Mouse (Mus musculus) thymus, postnatal 36 days (tissue): ENCODE data around the gene Map4k4.

Source experiments
- DNase-seq, 2 experiments: peaks; one replicate each; pipeline ENCODE4 v3.0.0; 2022; ENCODE audit warnings: mixed read lengths in 2 of 2

The Map4k4 gene

DNA sequence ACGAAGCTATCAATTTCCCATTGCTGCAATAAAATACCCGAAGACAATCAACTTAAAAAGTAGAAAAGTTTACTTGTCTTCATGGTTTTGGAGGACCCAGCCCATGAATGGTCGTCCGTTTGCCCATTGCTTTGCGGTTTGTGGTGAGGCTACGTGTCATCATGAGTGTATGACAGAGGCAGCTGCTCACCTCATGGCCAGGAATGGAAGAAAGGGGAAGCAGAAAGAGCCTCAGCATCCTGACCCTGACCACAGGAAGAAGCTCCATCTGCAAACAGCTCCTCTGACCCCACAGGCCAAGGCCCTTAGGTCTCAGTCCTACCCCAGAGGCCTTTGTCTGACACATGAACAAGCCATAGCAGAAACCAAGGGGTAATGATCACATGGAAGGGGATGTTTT is 150.4 kb downstream of the Map4k4 start:
- no peak for DNase-seq

DNA sequence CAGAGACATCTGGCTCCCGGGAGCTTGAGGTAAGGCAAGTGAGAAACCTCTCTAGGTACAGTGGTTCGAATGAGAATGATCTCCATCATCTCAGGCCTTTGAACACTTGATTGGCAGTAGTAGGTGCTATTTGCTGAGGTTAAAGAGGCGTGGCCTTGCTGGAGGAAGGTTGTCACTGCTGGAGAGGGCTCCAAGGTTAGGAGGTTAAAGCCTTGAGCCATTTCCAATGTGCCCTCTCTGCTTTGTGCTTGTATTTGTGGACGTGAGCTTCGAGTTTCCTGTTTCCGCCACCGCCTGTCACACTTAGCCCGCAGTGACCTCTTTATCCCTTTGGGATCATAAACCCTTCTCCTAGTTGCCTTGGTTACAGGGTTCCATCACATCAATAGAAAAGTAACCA is 151.4 kb downstream of the Map4k4 start:
- DNase-seq, result no peak

DNA sequence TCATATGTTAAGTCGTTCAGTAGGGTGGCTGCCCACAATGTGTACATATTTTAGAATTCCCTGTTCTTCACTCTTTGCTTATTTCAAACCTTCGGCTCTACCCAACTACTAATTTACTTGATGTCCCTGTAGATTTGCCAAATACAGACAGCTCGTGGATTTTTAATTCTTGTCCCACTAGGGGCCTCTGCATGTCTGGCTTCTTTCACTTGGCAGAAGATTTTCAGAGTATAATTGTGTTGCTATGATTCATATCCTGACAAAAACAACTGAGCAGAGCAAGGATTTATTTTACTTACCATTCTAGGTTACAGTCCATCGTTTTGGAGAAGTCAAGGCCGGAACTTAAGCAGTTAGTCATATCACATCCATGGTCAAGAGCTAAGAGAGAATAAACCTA is 152.4 kb downstream of the Map4k4 start:
- no peak for DNase-seq

DNA sequence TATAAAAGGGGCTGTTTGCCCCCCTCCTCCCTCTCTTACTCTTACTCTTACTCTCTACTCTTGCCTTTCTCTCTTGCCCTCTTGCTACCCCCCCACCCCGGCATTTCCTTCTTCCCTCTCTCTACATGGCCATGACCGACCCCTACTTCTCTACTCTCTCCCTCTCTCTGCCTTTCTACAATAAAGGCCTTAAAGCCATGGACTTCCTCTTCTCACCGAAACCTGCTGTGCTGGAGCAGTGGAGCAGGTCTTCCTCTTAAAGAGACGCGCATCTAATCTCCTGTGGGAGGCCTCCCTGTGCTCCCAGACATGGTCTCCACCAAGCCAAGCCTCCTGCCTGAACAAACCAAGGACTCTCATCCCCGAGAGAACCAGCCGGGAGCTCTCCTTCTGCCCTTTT is 154.3 kb downstream of the Map4k4 start:
- no peak for DNase-seq

DNA sequence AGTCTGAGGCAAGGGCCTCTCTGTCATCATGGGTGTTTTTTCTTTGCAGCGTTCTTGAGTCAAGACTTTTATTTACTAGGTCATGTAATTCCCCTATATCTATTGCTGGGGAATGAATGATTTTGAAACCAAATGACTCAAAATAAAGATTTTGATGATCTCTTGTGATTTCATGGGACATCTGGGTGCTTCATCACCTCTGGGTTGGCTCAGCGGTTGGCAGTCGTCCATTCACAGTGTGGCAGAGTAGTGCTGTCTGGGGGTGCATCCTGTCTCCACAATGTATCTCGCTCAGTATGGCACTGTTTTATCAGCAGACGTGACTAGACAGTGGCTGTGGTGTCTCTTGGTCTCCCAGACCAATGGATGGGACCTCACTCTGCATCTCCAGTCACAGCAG is 155.2 kb downstream of the Map4k4 start:
- DNase-seq, result no peak

DNA sequence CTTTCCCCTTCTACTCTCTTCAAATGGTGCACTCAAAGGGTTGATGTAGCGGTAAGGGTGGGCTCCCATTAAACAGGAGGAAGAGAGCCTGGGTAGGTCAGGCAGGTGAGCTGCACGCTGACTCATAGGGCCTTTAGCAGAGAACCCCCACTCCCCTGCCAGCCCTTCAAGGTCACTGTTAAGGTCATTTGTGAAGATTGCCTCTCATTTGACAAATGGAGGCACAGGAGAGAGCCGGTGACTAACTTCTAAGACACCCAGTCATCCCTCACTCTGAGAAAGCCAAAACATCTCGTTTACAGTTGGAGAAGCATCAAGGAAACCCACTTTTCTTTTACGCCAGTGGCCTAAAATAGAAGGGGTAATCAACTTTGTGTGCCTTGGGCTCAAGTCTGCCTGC is 156.6 kb downstream of the Map4k4 start:
- no peak for DNase-seq

DNA sequence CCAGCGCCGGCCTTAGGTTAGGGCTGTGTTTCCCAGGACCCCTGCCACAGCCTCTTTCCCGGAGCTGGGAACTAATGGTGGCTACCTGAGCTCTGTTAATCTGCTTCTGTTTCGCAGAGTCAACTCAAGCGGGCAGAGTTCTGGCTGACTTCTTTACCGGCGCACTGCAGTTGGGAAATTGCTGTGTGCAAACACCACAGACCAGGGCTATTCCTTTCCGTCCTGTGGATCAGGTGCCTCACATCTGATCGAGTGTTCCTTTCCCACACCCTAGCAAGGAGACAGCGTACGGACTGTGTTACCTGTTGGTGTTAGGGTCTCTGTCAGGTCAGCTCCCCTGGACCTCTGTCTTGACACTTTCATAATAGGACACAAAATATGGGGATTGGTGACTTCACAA is 157.3 kb downstream of the Map4k4 start:
- no peak for DNase-seq

DNA sequence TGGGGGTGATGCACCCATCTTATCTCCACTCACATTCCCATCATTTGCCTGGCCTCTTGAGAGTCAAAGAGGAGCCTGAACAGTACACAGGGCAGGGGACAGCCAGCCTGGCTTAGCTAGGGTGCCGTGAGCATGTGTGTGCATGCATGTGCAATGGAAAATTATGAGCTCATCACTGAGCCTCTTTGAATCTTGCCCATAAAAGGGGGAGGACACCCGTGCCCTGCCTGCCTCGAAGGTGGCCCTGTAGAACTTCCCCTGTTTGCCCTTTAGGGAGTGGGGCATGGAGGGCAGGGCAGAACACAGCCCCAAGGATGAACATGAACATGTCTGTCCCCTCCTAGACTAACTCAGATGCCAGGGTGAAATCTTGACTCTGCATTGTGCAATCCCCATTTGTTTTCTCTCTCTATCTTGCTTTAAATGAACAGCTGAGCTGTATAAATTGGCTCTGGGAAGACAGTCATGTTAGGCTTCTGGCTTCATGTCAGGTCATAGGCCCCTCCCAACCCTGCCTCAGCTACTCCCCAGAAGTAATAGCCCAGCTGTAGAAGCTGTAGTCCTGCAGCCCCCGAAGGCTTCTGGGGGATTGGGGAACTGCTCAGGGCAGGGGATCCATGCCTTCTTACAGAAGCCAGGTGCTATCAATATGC is 158.5 kb downstream of the Map4k4 start:
- no peak for DNase-seq

DNA sequence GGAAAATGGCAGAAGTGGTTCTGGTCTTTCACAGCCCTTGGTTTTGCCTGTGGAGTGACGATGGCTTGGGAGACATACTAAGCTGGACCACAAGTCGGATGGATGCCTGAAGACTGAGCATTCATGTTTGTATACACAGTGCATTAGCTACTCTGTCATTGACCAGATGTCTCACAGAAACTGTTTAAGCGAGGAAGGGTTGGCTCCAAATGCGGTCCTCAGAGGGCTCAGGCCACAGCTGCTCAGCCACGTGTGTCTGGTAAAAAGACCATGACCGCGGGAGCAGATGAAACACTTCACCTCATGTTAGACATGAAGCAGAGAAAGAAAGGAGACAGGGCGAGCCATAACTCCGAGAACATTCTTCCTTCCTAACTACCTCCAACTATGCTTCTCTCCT is 160.6 kb downstream of the Map4k4 start:
- no peak for DNase-seq

DNA sequence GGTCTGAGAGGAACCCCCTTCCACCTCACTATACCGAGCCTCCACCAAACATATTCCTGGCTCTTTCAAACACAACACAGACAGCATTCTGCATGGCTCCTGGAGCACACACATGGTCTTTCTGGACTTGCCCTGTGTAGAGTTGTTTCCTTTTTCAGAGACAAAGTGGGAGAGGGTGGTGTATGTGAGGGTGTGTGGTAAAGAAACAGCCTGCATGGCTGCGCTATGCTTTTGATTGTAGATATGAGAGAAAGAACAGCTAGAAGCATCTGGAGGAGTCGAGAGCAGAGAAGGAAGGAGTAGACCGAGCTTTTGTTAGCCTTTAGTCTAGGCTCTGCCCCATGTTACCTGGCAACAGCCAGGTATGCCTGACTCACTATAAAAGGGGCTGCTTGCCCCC is 162.7 kb downstream of the Map4k4 start:
- no peak for DNase-seq

DNA sequence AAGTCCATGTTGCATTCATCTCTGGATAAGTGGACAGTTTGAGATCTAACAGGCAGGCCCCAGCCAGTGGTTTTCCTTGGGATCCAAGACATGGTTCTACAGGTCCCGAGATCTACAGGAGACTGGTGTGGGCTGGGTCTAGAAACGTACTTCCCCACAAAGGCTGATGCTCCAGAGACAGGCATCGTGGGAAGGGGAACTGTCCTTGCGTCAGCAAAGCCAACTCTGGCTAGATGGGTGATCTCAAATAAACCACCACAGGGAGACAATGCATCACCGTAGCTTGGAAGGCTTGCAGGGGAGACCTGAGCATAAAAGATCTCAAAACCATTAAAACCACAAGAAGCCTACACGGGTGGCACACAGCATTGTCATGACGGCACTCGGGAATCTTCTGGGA is 163.8 kb downstream of the Map4k4 start:
- DNase-seq, result no peak

DNA sequence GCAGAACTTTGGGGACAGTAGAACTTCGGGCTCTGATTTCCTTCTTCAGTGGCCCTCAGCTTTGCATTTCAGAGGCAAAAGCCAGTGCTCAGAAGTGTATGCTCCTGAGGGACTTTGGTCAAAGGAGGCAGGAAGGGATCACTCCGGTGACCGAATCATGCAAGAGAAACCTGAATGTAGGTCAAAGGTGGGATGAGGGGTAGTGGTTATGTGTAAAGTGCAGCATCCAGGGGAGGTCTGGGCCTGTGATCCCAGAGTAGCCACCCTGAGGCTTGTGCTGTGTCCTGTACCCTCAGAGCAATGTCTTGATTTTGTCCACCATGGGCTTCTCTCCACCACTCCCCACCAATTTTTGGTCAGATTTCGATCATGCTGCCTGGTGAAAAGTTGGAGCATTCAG is 171.8 kb downstream of the Map4k4 start:
- no peak for DNase-seq

DNA sequence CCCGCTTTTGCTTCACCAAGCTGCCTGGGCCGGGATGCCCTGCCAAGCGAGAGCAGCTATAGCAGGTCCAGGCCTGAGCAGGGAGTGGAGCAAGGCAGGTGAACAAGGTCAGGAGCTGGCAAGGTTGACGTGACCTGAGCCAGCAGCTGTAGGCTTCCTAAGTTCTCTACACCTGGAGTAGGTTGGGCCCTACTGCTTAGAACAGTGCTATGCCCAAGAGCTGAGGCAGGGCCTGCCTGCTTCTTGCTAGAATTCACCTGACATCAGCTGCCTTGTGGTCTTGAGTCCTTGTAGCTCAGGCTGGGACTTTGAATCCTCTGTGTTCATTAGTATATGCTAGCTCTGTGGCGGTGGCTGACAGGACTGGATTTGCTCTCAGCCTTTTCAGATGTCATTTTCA is 173.1 kb downstream of the Map4k4 start, which contains the start of gene Il1r2:
Gene Il1r2 (plus strand): TSS at position 301 of the 400 bp plus-strand sequence.
- no peak for DNase-seq
